Mouse (Mus musculus): Measurements from ENCODE around the gene Prelp. TPM values are rescaled to one million over a fixed set of nuclear protein-coding genes. Genes with fewer than 3 reads are reported as not detected.

Prelp gene
- polyA plus RNA-seq, 1 experiment from 2014 or later = 8.0 TPM

- 21% methylated on average over 18 of the region's 18 CpGs for WGBS
- H3K4me3 ChIP-seq (ENCODE audit: low read depth, low read length) = no peak overlapping the region
- peak; percentile 80 for ATAC-seq (ENCODE audit: low read depth)
- no peak overlapping the region for H3K4me2 ChIP-seq (ENCODE audit: low read depth, low read length)
- no peaks in the 10 kb centered on the region for H3K36me3 ChIP-seq (ENCODE audit: control insufficient read depth, insufficient read depth, low read length)
- no peaks in the 10 kb centered on the region for H3K4me1 ChIP-seq (ENCODE audit: control insufficient read depth, insufficient read depth, low read length)
- H3K27me3 ChIP-seq (ENCODE audit: control insufficient read depth, insufficient read depth, low read length) = no peaks in the 10 kb centered on the region
- no peaks in the 10 kb centered on the region for H3K9me3 ChIP-seq (ENCODE audit: control insufficient read depth, low read length)
- H3K27ac ChIP-seq (ENCODE audit: low read depth, low read length) = no peak overlapping the region
- H3K9ac ChIP-seq (replicated peaks; ENCODE audit: low read depth, low read length) = no peak overlapping the region
Measured at GRCm38 (mm10) chr1:133961281-133962134, 40.3 kb upstream of the Prelp start.

DNA sequence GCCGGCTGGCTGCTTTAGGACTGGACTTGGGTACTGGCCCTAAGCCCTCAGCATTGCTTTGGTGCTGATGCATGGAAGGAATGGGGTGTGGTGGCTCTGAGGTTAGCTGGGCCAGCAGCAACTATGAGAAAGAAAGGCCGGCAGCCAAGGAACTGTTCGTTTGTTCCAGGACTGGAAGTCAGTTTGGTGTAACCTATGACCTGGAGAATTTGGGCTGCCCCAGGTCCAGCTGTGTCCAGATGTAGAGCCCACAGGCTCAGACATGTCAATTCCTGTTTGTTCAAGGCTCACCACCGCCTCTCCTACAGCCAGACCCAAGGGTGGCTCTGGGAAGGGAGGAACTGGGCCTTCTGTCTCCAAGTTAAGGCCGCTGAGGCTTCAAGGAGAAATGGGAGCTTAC is 38.3 kb upstream of the Prelp start:
- no peaks in the 10 kb centered on the region for H3K27me3 ChIP-seq (ENCODE audit: control insufficient read depth, insufficient read depth, low read length)
- no peak overlapping the region for H3K9ac ChIP-seq (replicated peaks; ENCODE audit: low read depth, low read length)
- no peak overlapping the region for H3K4me3 ChIP-seq (ENCODE audit: low read depth, low read length)
- no peak for ATAC-seq (ENCODE audit: low read depth)
- no peak overlapping the region for H3K27ac ChIP-seq (ENCODE audit: low read depth, low read length)
- no peak overlapping the region for H3K4me2 ChIP-seq (ENCODE audit: low read depth, low read length)
- H3K36me3 ChIP-seq (ENCODE audit: control insufficient read depth, insufficient read depth, low read length) = no peaks in the 10 kb centered on the region
- no peaks in the 10 kb centered on the region for H3K9me3 ChIP-seq (ENCODE audit: control insufficient read depth, low read length)
- H3K4me1 ChIP-seq (ENCODE audit: control insufficient read depth, insufficient read depth, low read length) = no peaks in the 10 kb centered on the region
- 85% methylated on average over 5 of the region's 5 CpGs for WGBS

- Histone ChIP-seq H3K4me2 (ENCODE audit: low read depth, low read length) (no peak overlapping the region), H3K36me3 (ENCODE audit: control insufficient read depth, insufficient read depth, low read length) (no peaks in the 10 kb centered on the region), H3K9me3 (ENCODE audit: control insufficient read depth, low read length) (no peaks in the 10 kb centered on the region), H3K9ac (replicated peaks; ENCODE audit: low read depth, low read length) (no peak overlapping the region), H3K27me3 (ENCODE audit: control insufficient read depth, insufficient read depth, low read length) (no peaks in the 10 kb centered on the region), H3K27ac (ENCODE audit: low read depth, low read length) (no peak overlapping the region), H3K4me1 (ENCODE audit: control insufficient read depth, insufficient read depth, low read length) (peaks cover 5% of the 10 kb centered on the region; the same call in 1 of the 2 replicates), H3K4me3 (ENCODE audit: low read depth, low read length) (no peak overlapping the region)
- ATAC-seq (ENCODE audit: low read depth) = no peak
- WGBS = 75% methylated on average over 2 of the region's 2 CpGs
Measured at GRCm38 (mm10) chr1:133954009-133954408, 32.8 kb upstream of the Prelp start.

- Histone ChIP-seq H3K4me3 (ENCODE audit: low read depth, low read length) (no peak overlapping the region), H3K9ac (replicated peaks; ENCODE audit: low read depth, low read length) (no peak overlapping the region), H3K9me3 (ENCODE audit: control insufficient read depth, low read length) (no peaks in the 10 kb centered on the region), H3K4me1 (ENCODE audit: control insufficient read depth, insufficient read depth, low read length) (peaks cover 5% of the 10 kb centered on the region; the same call in 1 of the 2 replicates), H3K36me3 (ENCODE audit: control insufficient read depth, insufficient read depth, low read length) (no peaks in the 10 kb centered on the region), H3K4me2 (ENCODE audit: low read depth, low read length) (no peak overlapping the region), H3K27ac (ENCODE audit: low read depth, low read length) (no peak overlapping the region), H3K27me3 (ENCODE audit: control insufficient read depth, insufficient read depth, low read length) (no peaks in the 10 kb centered on the region)
- no peak for ATAC-seq (ENCODE audit: low read depth)
- WGBS = 46% methylated on average over 9 of the region's 9 CpGs
Measured at GRCm38 (mm10) chr1:133953261-133953742, 32.1 kb upstream of the Prelp start.

DNA sequence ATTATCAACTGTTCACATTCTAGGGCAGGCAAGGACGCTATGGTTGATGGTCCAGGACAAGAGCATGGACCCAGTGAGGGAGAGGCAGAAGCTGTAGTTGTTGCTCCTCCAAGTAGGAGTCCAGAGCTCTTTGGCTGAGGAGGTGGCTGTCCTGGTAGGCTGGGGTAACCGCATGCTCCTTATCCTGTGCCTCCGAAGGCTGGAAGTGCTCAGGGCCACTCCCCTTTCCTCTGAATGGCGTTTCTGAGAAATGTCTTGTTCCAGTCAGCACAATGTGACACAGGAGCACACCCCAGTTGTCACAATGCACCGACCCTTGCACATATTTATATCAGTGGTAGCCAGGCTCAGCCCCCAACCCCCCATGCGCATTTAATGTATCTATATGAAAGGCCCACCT is 30.4 kb upstream of the Prelp start:
- Histone ChIP-seq H3K27ac (ENCODE audit: low read depth, low read length) (no peak overlapping the region), H3K4me2 (ENCODE audit: low read depth, low read length) (no peak overlapping the region), H3K36me3 (ENCODE audit: control insufficient read depth, insufficient read depth, low read length) (no peaks in the 10 kb centered on the region), H3K4me1 (ENCODE audit: control insufficient read depth, insufficient read depth, low read length) (peaks cover 5% of the 10 kb centered on the region; the same call in 1 of the 2 replicates), H3K4me3 (ENCODE audit: low read depth, low read length) (no peak overlapping the region), H3K27me3 (ENCODE audit: control insufficient read depth, insufficient read depth, low read length) (no peaks in the 10 kb centered on the region), H3K9ac (replicated peaks; ENCODE audit: low read depth, low read length) (no peak overlapping the region), H3K9me3 (ENCODE audit: control insufficient read depth, low read length) (no peaks in the 10 kb centered on the region)
- 76% methylated on average over 6 of the region's 6 CpGs for WGBS
- no peak for ATAC-seq (ENCODE audit: low read depth)

DNA sequence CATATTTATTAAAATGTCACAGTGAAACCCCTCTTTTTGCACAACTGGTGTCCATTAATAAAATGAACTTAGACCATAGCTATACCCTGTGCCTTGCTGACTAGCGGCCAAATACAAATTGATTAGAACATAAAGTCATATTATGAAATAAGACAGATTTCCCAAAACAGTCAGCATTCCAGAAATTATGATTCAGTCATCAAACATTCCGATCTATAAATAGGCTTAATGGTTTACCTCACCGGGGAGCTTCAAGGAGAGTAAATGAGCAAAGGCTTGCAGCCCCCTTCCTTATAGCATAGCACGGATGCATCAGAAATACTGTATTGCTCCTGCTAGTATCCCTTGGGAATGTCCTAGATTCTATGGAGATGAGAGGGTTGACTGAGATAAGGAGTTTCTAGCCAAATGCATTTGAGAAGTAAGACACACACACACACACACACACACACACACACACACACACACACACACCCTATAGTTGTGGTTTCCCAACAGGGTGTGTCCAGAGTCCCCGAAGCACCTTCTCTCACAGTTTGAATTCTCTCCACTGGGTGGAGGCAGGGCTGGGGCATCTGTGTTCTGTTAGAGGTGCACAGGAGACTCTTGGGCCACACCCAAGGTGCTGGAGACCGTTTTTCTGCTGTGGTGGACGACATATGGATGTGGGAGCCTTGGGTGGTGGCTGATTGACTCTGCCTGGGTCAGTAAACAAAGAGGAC is 29.0 kb upstream of the Prelp start:
- no peak overlapping the region for H3K9ac ChIP-seq (replicated peaks; ENCODE audit: low read depth, low read length)
- H3K27ac ChIP-seq (ENCODE audit: low read depth, low read length) = no peak overlapping the region
- WGBS = 67% methylated on average over 7 of the region's 7 CpGs

DNA sequence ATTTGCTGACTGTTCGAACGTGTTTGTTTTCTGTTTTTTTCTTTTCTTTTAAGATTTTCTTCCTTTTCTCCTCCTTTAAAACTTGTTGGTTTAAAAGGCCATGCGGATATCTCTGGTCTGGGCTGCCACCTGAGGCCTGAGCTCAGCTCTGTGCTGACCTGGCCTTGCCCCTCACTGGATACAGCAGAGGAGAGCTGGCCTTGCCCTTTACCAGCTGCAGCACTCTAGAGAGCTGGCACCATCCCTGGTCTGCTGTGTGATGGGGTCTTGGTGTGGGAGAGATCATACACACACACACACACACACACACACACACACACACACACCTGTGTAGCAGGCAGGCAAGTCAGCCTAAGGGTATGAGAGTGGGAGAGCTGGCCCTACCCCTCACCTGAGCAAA is 23.9 kb upstream of the Prelp start:
- 86% methylated on average over 3 of the region's 3 CpGs for WGBS
- no peak overlapping the region for H3K4me2 ChIP-seq (ENCODE audit: low read depth, low read length)
- H3K4me1 ChIP-seq (ENCODE audit: control insufficient read depth, insufficient read depth, low read length) = no peaks in the 10 kb centered on the region
- no peak overlapping the region for H3K4me3 ChIP-seq (ENCODE audit: low read depth, low read length)
- no peak for ATAC-seq (ENCODE audit: low read depth)
- no peaks in the 10 kb centered on the region for H3K9me3 ChIP-seq (ENCODE audit: control insufficient read depth, low read length)
- no peak overlapping the region for H3K9ac ChIP-seq (replicated peaks; ENCODE audit: low read depth, low read length)
- H3K27me3 ChIP-seq (ENCODE audit: control insufficient read depth, insufficient read depth, low read length) = no peaks in the 10 kb centered on the region
- H3K27ac ChIP-seq (ENCODE audit: low read depth, low read length) = no peak overlapping the region
- H3K36me3 ChIP-seq (ENCODE audit: control insufficient read depth, insufficient read depth, low read length) = no peaks in the 10 kb centered on the region

More for the DNA sequence above, 29.0 kb upstream of the Prelp start:
- ATAC-seq (ENCODE audit: low read depth) = no peak
- Histone ChIP-seq H3K4me3 (ENCODE audit: low read depth, low read length) (no peak overlapping the region), H3K4me2 (ENCODE audit: low read depth, low read length) (no peak overlapping the region), H3K9me3 (ENCODE audit: control insufficient read depth, low read length) (no peaks in the 10 kb centered on the region), H3K36me3 (ENCODE audit: control insufficient read depth, insufficient read depth, low read length) (no peaks in the 10 kb centered on the region), H3K4me1 (ENCODE audit: control insufficient read depth, insufficient read depth, low read length) (peaks cover 5% of the 10 kb centered on the region; the same call in 1 of the 2 replicates), H3K27me3 (ENCODE audit: control insufficient read depth, insufficient read depth, low read length) (no peaks in the 10 kb centered on the region)

DNA sequence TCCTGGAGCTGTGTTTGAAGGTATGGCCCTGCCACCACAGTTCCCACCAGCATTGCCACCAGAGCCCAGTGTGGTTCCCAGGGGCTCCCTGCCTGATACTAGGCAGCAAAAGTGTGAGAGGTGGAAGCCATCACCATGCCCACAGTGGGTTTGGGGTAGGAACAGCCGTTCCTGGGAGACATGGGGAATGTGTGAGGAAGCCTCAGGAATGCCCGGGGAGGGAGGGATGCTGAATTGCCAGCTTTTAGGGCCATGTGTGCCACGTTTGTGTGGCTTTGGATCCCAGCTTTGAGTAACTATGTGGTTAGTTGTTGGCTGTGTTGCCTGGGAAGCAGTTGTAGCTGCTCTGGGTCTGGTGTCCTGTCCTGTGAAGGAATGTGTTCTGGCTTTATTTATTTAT is 20.7 kb upstream of the Prelp start:
- H3K9me3 ChIP-seq (ENCODE audit: control insufficient read depth, low read length) = no peaks in the 10 kb centered on the region
- no peak overlapping the region for H3K27ac ChIP-seq (ENCODE audit: low read depth, low read length)
- 83% methylated on average over 3 of the region's 3 CpGs for WGBS
- no peaks in the 10 kb centered on the region for H3K27me3 ChIP-seq (ENCODE audit: control insufficient read depth, insufficient read depth, low read length)
- no peaks in the 10 kb centered on the region for H3K36me3 ChIP-seq (ENCODE audit: control insufficient read depth, insufficient read depth, low read length)
- H3K9ac ChIP-seq (replicated peaks; ENCODE audit: low read depth, low read length) = no peak overlapping the region
- no peak for ATAC-seq (ENCODE audit: low read depth)
- H3K4me1 ChIP-seq (ENCODE audit: control insufficient read depth, insufficient read depth, low read length) = no peaks in the 10 kb centered on the region
- H3K4me2 ChIP-seq (ENCODE audit: low read depth, low read length) = no peak overlapping the region
- no peak overlapping the region for H3K4me3 ChIP-seq (ENCODE audit: low read depth, low read length)
